Comparison of ENCODE assay signal across 14 mouse cellular contexts in genomic region chr1:53791343-53791742, GRCm38 (mm10). TPM values are rescaled to one million over a fixed set of nuclear protein-coding genes. Genes with fewer than 3 reads are reported as not detected.
A peak's percentile ranks its signal among the peaks of the same experiment; 100 is the strongest.
DNase-seq lines count a peak whose midpoint lies in the region; ATAC-seq lines count a peak whose summit lies in the region.
"Had no signal": no experiment of that assay in that cellular context is flagged by ENCODE, and none has a peak within 500 bp of the region (broad histone marks: within the 10 kb centered on the region; RNA-seq: fewer than 3 reads in every experiment).

No protein-coding gene starts in this region.

- no peak overlapping the region for H3K9ac ChIP-seq in forebrain, embryonic 15.5 days (replicated peaks)
- H3K9ac ChIP-seq: forebrain, embryonic 12.5 days; hindbrain, embryonic 14.5 days; neural tube, embryonic 12.5 days had no signal

- no peak overlapping the region for H3K27ac ChIP-seq in forebrain, embryonic 15.5 days (replicated peaks)
- H3K27ac ChIP-seq: forebrain, embryonic 12.5 days; hindbrain, embryonic 14.5 days; macrophage; neural tube, embryonic 12.5 days had no signal

- H3K36me3 ChIP-seq in forebrain, embryonic 15.5 days: no peaks in the 10 kb centered on the region
- H3K36me3 ChIP-seq: forebrain, embryonic 12.5 days; neural tube, embryonic 12.5 days had no signal

- no peak overlapping the region for H3K4me3 ChIP-seq in forebrain, embryonic 15.5 days
- H3K4me3 ChIP-seq: forebrain, embryonic 12.5 days; neural tube, embryonic 12.5 days had no signal

- no peaks in the 10 kb centered on the region for H3K27me3 ChIP-seq in forebrain, embryonic 15.5 days
- H3K27me3 ChIP-seq: neural tube, embryonic 12.5 days had no signal

- H3K4me1 ChIP-seq in forebrain, embryonic 15.5 days: no peaks in the 10 kb centered on the region
- H3K4me1 ChIP-seq: forebrain, embryonic 12.5 days; neural tube, embryonic 12.5 days had no signal

- intact Hi-C loops in gastrocnemius, postnatal 36 days (cut with DNase I): no loop called here

- WGBS in forebrain, embryonic 15.5 days: 89% methylated on average over 2 of the region's 2 CpGs

- no peaks in the 10 kb centered on the region for H3K9me3 ChIP-seq in forebrain, embryonic 15.5 days
- H3K9me3 ChIP-seq: forebrain, embryonic 12.5 days; neural tube, embryonic 12.5 days had no signal

- peak; percentile 93 for DNase-seq in heart, adult 11 months
- no peak for DNase-seq in heart, postnatal 4 days
- peak; percentile 86 for DNase-seq in induced T-regulatory cell, adult 2 months (ENCODE audit: low read depth)
- DNase-seq in natural killer cell, adult 2 months (ENCODE audit: low spot score in 2 of 2): peak; percentile 88 to 92
- DNase-seq in thymus, postnatal 10 days (ENCODE audit: low spot score in 2 of 2): peak; percentile 75 to 83
- DNase-seq in gastrocnemius, postnatal 36 days: no peak
- no peak for DNase-seq in cerebellum, adult 8-10 months
- DNase-seq: embryo, embryonic 11 days; kidney, postnatal 25 days had no signal

- H3K4me2 ChIP-seq in forebrain, embryonic 15.5 days (replicated peaks): no peak overlapping the region
- H3K4me2 ChIP-seq: forebrain, embryonic 12.5 days; hindbrain, embryonic 14.5 days; neural tube, embryonic 12.5 days had no signal

- no peak for ATAC-seq in forebrain, embryonic 15.5 days (replicated peaks)

RNA-seq across cellular contexts. Expression of gene Stk17b, which starts 6.3 kb away (rescaled TPM):
- total RNA-seq in heart, postnatal 4 days (2021): 10 to 100 TPM; 18.9 to 23.2 TPM
- 5.4 and 5.9 TPM in 2 replicates for polyA plus RNA-seq in forebrain, embryonic 15.5 days (2015; fragmentation: Nextera tagmentation; extraction: Ambion mirVana)
- total RNA-seq in gastrocnemius, postnatal 36 days (2021): 1 to 10 TPM; 5.7 to 7.6 TPM

Comparison
In these comparisons a context has a peak if more than half of its experiments do, and no peak if none do; other contexts are left out.
1. DNase-seq: peak in heart, adult 11 months (single experiment), induced T-regulatory cell, adult 2 months (single experiment), natural killer cell, adult 2 months (2 of 2) and thymus, postnatal 10 days (2 of 2); none in heart, postnatal 4 days (single experiment), gastrocnemius, postnatal 36 days (0 of 2) and cerebellum, adult 8-10 months (single experiment).